Mouse (Mus musculus): ENCODE measurements around the gene Jund. TPM values are rescaled to one million over a fixed set of nuclear protein-coding genes. Genes with fewer than 3 reads are reported as not detected.

Jund gene
- polyA plus RNA-seq, 1 experiment = 48.1 TPM

DNA sequence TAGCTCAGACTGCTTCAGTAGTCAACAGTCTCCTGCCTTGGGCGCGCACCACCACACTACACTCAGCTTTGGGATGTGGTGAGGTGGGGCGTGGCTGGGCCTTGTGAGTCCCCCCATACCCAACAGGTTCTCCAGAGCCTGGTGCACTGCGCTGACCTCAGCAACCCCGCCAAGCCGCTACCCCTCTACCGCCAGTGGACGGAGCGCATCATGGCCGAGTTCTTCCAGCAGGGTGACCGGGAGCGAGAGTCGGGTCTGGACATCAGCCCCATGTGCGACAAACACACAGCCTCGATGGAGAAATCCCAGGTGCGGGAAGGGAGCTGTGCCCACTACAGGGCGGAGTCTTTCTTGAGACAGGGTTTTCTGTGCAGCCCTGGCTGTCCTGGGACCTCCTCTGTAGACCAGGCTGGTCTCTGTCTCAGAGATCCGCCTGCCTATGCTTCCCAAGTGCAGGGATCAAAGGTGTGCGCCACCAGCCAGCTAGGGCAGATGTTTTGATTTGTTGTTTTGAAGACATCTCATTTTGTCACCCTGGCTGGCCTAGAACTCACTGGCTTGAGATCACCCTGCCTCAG, 50.4 kb downstream of the Jund start:
- WGBS = 84% methylated on average over 19 of the region's 19 CpGs
- no peaks in the 10 kb centered on the region; the same call in 1 of the 2 replicates for H3K4me1 ChIP-seq (ENCODE audit: control insufficient read depth, insufficient read depth, low read length)
- H3K4me3 ChIP-seq (replicated peaks; ENCODE audit: control insufficient read depth, low read depth, low read length) = no peak overlapping the region
- H3K27ac ChIP-seq (ENCODE audit: control insufficient read depth, insufficient read depth, low read depth, low read length, poor library complexity) = no peak overlapping the region
- TF ChIP-seq POLR2A (IDR thresholded peaks at IDR 0.05; ENCODE audit: borderline replicate concordance, control insufficient read depth, low read depth, low read length) = no peak
- no peak for TF ChIP-seq CTCF (IDR thresholded peaks at IDR 0.05; ENCODE audit: control insufficient read depth, insufficient read depth, low read length)

Other genes with a start within 250 kb of the Jund start
- gene Klhl26, start 222.0 kb upstream of the Jund start, polyA plus RNA-seq (2011; ENCODE audit: insufficient read depth, insufficient read length, low replicate concordance, missing spikeins) = 7.1 and 11.0 TPM in 2 replicates
- gene Tmem59l, start 211.6 kb upstream of the Jund start, polyA plus RNA-seq (2011; ENCODE audit: insufficient read depth, insufficient read length, low replicate concordance, missing spikeins) = 1.3 TPM in 1 of 2 replicates, not detected in the other
- 3.7 and 5.5 TPM in 2 replicates for gene Crlf1, start 205.8 kb upstream of the Jund start, polyA plus RNA-seq (2011; ENCODE audit: insufficient read depth, insufficient read length, low replicate concordance, missing spikeins)
- 46.9 and 63.6 TPM in 2 replicates for gene Rex1bd, start 192.2 kb upstream of the Jund start, polyA plus RNA-seq (2011; ENCODE audit: insufficient read depth, insufficient read length, low replicate concordance, missing spikeins)
- gene Uba52, start 188.1 kb upstream of the Jund start, polyA plus RNA-seq (2011; ENCODE audit: insufficient read depth, insufficient read length, low replicate concordance, missing spikeins) = 961 and 1,100 TPM in 2 replicates
- gene Fkbp8, start 171.2 kb upstream of the Jund start, polyA plus RNA-seq (2011; ENCODE audit: insufficient read depth, insufficient read length, low replicate concordance, missing spikeins) = 98.7 and 181 TPM in 2 replicates
- 29.0 and 41.3 TPM in 2 replicates for gene Kxd1, start 171.0 kb upstream of the Jund start, polyA plus RNA-seq (2011; ENCODE audit: insufficient read depth, insufficient read length, low replicate concordance, missing spikeins)
- 11.9 and 17.8 TPM in 2 replicates for gene Ell, start 159.5 kb upstream of the Jund start, polyA plus RNA-seq (2011; ENCODE audit: insufficient read depth, insufficient read length, low replicate concordance, missing spikeins)
- 11.2 and 23.7 TPM in 2 replicates for gene Isyna1, start 104.6 kb upstream of the Jund start, polyA plus RNA-seq (2011; ENCODE audit: insufficient read depth, insufficient read length, low replicate concordance, missing spikeins)
- 45.2 and 107 TPM in 2 replicates for gene Ssbp4, start 90.1 kb upstream of the Jund start, polyA plus RNA-seq (2011; ENCODE audit: insufficient read depth, insufficient read length, low replicate concordance, missing spikeins)
- 3.4 and 18.8 TPM in 2 replicates for gene Lrrc25, start 82.8 kb upstream of the Jund start, polyA plus RNA-seq (2011; ENCODE audit: insufficient read depth, insufficient read length, low replicate concordance, missing spikeins)
- 3.1 TPM in 1 of 2 replicates, not detected in the other for gene Gdf15, start 66.5 kb upstream of the Jund start, polyA plus RNA-seq (2011; ENCODE audit: insufficient read depth, insufficient read length, low replicate concordance, missing spikeins)
- gene Pgpep1, start 38.6 kb upstream of the Jund start, polyA plus RNA-seq (2011; ENCODE audit: insufficient read depth, insufficient read length, low replicate concordance, missing spikeins) = 4.3 and 21.1 TPM in 2 replicates
- gene Lsm4, start 25.7 kb upstream of the Jund start, polyA plus RNA-seq (2011; ENCODE audit: insufficient read depth, insufficient read length, low replicate concordance, missing spikeins) = 69.2 and 119 TPM in 2 replicates
- gene Iqcn, start 4.5 kb downstream of the Jund start, polyA plus RNA-seq (2011; ENCODE audit: insufficient read depth, insufficient read length, low replicate concordance, missing spikeins) = 0.29 TPM in 1 of 2 replicates, not detected in the other
- not detected in 2 replicates for gene Gm3336, start 19.6 kb downstream of the Jund start, polyA plus RNA-seq (2011; ENCODE audit: insufficient read depth, insufficient read length, low replicate concordance, missing spikeins)
- 2.7 and 3.2 TPM in 2 replicates for gene Pde4c, start 24.8 kb downstream of the Jund start, polyA plus RNA-seq (2011; ENCODE audit: insufficient read depth, insufficient read length, low replicate concordance, missing spikeins)
- gene Rab3a, start 55.7 kb downstream of the Jund start, polyA plus RNA-seq (2011; ENCODE audit: insufficient read depth, insufficient read length, low replicate concordance, missing spikeins) = 9.7 and 13.3 TPM in 2 replicates
- gene Mpv17l2, start 62.0 kb downstream of the Jund start, polyA plus RNA-seq (2011; ENCODE audit: insufficient read depth, insufficient read length, low replicate concordance, missing spikeins) = 15.1 and 28.2 TPM in 2 replicates
- 12.8 and 19.5 TPM in 2 replicates for gene Pik3r2, start 77.8 kb downstream of the Jund start, polyA plus RNA-seq (2011; ENCODE audit: insufficient read depth, insufficient read length, low replicate concordance, missing spikeins)
- gene Mast3, start 106.1 kb downstream of the Jund start, polyA plus RNA-seq (2011; ENCODE audit: insufficient read depth, insufficient read length, low replicate concordance, missing spikeins) = 20.5 and 70.7 TPM in 2 replicates
- gene Il12rb1, start 109.5 kb downstream of the Jund start, polyA plus RNA-seq (2011; ENCODE audit: insufficient read depth, insufficient read length, low replicate concordance, missing spikeins) = 0.36 and 1.9 TPM in 2 replicates
- gene Arrdc2, start 140.8 kb downstream of the Jund start, polyA plus RNA-seq (2011; ENCODE audit: insufficient read depth, insufficient read length, low replicate concordance, missing spikeins) = 19.1 and 44.8 TPM in 2 replicates
- gene Kcnn1, start 164.3 kb downstream of the Jund start, polyA plus RNA-seq (2011; ENCODE audit: insufficient read depth, insufficient read length, low replicate concordance, missing spikeins) = not detected in 2 replicates
- gene Ccdc124, start 175.0 kb downstream of the Jund start, polyA plus RNA-seq (2011; ENCODE audit: insufficient read depth, insufficient read length, low replicate concordance, missing spikeins) = 27.6 and 41.7 TPM in 2 replicates
- gene Slc5a5, start 193.8 kb downstream of the Jund start, polyA plus RNA-seq (2011; ENCODE audit: insufficient read depth, insufficient read length, low replicate concordance, missing spikeins) = not detected in 2 replicates
- gene Rpl18a, start 198.5 kb downstream of the Jund start, polyA plus RNA-seq (2011; ENCODE audit: insufficient read depth, insufficient read length, low replicate concordance, missing spikeins) = 1,290 and 1,544 TPM in 2 replicates
- gene Map1s, start 207.0 kb downstream of the Jund start, polyA plus RNA-seq (2011; ENCODE audit: insufficient read depth, insufficient read length, low replicate concordance, missing spikeins) = 8.9 and 18.9 TPM in 2 replicates

Measured in bone marrow, adult 2 months (tissue).